Mouse (Mus musculus) neutrophil, adult 65 days (primary cell): ENCODE data around the gene Slfn9. TPM values are rescaled to one million over a fixed set of nuclear protein-coding genes. Genes with fewer than 3 reads are reported as not detected.

Experiments used
- total RNA-seq: library from RNA; stranded (reverse); gene quantifications from 2 replicates; pipeline ENCODE4 v1.2.4, GENCODE M21; 2023

Slfn9 gene
- total RNA-seq, result 7.4 and 7.8 TPM in 2 replicates

DNA sequence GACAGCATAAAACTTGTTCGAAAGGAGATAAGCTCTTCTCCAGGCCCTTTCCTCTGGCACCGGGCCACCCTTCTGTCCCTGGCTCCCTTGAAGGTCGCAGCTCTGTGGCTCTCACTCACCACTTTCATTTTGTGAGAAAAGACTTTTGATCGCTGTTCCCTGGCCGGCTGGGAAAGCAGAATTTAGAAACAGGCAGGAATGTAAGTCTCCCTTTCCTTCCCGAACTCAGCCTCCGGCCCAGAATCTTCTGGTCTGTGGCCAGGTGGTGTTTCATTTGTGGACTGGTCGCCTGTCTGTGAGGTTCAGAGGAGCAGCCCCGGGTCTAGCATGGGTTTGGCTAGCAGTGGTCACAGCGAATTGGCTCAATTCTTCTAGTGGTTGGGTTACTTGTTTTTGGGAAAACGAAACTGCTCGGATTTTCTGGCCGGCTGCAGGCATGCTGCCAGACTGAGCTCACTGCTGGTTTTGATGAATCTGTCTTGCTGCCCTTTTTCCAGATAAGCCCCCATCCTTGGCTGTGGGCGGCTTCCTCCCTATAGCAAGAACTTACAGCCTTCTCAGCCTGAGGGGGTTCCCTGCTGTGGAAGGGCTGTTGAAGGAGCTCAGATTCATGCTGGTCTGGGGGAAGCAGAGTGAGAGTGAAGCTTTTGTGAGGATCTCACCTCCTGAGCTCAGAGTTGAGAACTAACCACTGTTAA, at the start of gene Slfn9:
Slfn9 (minus strand) TSS at position 362 of the 698 bp plus-strand sequence.

DNA sequence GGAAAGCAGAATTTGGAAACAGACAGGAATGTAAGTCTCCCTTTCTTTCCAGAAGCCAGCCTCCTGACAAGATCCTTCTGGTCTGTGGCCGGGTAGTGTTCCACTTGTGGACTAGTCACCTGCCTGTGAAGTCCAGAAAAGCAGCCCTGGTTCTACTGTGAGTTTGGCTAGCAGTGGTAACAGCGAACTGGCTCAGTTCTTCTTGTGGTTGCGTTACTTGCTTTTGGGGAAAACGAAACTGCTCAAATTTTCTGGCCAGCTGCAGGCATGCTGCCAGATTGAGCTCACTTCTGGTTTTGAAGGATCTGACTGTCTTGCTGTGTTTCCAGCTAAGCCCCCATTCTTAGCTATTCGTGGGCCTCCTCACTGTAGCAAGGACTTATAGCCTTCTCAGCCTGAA, 29.0 kb upstream of the Slfn9 start, which contains the start of gene Slfn8:
Slfn8 (minus strand) TSS at position 190 of the 400 bp plus-strand sequence.

DNA sequence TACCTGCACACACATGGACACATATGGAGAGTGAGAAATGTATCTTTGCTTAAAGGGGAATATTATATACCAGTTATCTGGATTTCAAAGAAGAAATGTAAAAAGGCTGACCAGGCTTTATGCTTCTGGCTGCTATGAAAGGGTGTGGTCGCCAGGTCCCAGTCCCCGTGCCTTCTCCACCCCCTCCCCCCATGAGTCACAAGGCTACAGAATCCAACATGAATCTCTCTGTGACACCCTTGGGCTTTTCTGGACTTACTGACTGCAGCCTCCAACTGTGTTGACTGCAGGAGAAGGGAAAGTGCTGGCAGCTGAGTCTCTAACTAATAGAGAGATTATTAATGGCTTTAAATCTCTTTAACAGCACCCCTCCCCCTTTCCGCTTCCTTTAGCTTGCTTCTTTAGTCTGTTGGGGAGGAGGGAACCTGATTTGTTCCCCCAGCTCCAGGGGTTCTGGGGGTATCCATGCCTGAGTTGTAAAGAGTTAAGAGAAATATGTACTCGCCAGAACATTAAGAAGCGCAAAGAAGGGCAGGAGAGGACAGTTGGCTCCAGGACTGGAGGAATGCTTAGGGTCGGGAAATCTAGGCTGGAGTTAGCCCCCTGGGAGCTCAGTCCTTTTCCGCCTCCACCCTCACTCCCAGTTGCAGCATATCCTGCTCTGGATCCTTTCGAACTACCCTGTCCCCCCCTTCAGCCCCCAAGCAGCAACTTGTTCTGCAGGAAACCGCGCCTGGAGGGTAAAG, 40.7 kb downstream of the Slfn9 start, which contains the start of gene Slfn5:
Slfn5 (plus strand) TSS at position 614 of the 746 bp plus-strand sequence.

Other genes with a start within 250 kb of the Slfn9 start
- 0.20 and 0.25 TPM in 2 replicates for gene Cct6b, start 227.5 kb downstream of the Slfn9 start, total RNA-seq
- gene Zfp830, start 227.5 kb downstream of the Slfn9 start, total RNA-seq, result 37.4 and 39.2 TPM in 2 replicates
- gene Lig3, start 210.7 kb downstream of the Slfn9 start, total RNA-seq, result 20.6 and 21.1 TPM in 2 replicates
- gene Rffl, start 120.6 kb downstream of the Slfn9 start, total RNA-seq, result 56.1 and 67.4 TPM in 2 replicates
- gene Rad51d, start 101.2 kb downstream of the Slfn9 start, total RNA-seq, result 10.6 and 16.1 TPM in 2 replicates
- gene Fndc8, start 99.7 kb downstream of the Slfn9 start, total RNA-seq, result not detected in 2 replicates
- gene Nle1, start 83.4 kb downstream of the Slfn9 start, total RNA-seq, result 3.5 and 9.2 TPM in 2 replicates
- gene Unc45b, start 81.3 kb downstream of the Slfn9 start, total RNA-seq, result not detected in 2 replicates
- gene Slfn5, start 40.5 kb downstream of the Slfn9 start, total RNA-seq, result 14.6 and 25.0 TPM in 2 replicates
- gene Slfn8, start 29.0 kb upstream of the Slfn9 start, total RNA-seq, result 8.7 and 11.5 TPM in 2 replicates
- 434 and 462 TPM in 2 replicates for gene Slfn2, start 73.3 kb upstream of the Slfn9 start, total RNA-seq
- gene Slfn1, start 125.0 kb upstream of the Slfn9 start, total RNA-seq, result 87.4 and 137 TPM in 2 replicates
- 600 and 744 TPM in 2 replicates for gene Slfn4, start 183.4 kb upstream of the Slfn9 start, total RNA-seq
- 70.1 and 85.9 TPM in 2 replicates for gene Slfn3, start 199.5 kb upstream of the Slfn9 start, total RNA-seq